Mouse (Mus musculus) limb, embryonic 11.5 days (tissue): Measurements from ENCODE around the gene Serbp1. TPM values are rescaled to one million over a fixed set of nuclear protein-coding genes. Genes with fewer than 3 reads are reported as not detected.

Source experiments
- ATAC-seq: fragments of 200-750 bp; cut with Nextera tagmentation; 2 replicates; pipeline ENCODE4 v1.8.0; 2017; ENCODE audit warnings: low read depth; ENCODE audit not compliant: insufficient number of reproducible peaks, low FRiP score, low TSS enrichment
- DNase-seq: peaks from one replicate; pipeline ENCODE4 v3.0.0-alpha.2; 2015; ENCODE audit warnings: low spot score
- H3K27ac ChIP-seq: fragments of 300-500 bp; sonication (generic); replicated peaks from 2 replicates; pipeline ENCODE4 v1.5.1; 2014; ENCODE audit warnings: low read depth, mild to moderate bottlenecking, low read length
- H3K27me3 ChIP-seq: fragments of 300-500 bp; sonication (generic); 2 replicates; pipeline ENCODE4 v1.6.1; 2014; ENCODE audit warnings: mild to moderate bottlenecking, low read length, mixed read lengths; ENCODE audit not compliant: control insufficient read depth, insufficient read depth
- H3K36me3 ChIP-seq: fragments of 300-500 bp; sonication (generic); 2 replicates; pipeline ENCODE4 v1.6.1; 2014; ENCODE audit warnings: mild to moderate bottlenecking, low read length, moderate library complexity, mixed read lengths; ENCODE audit not compliant: control insufficient read depth, insufficient read depth
- H3K4me1 ChIP-seq: fragments of 300-500 bp; sonication (generic); 2 replicates; pipeline ENCODE4 v1.6.1; 2014; ENCODE audit warnings: low read length, mixed read lengths; ENCODE audit not compliant: control insufficient read depth, insufficient read depth
- H3K4me2 ChIP-seq: fragments of 300-500 bp; sonication (generic); 2 replicates; pipeline ENCODE4 v1.6.1; 2014; ENCODE audit warnings: low read depth, mild to moderate bottlenecking, moderate library complexity; ENCODE audit not compliant: severe bottlenecking
- H3K4me3 ChIP-seq: fragments of 300-500 bp; sonication (generic); 2 replicates; pipeline ENCODE4 v1.5.1; 2014; ENCODE audit warnings: low read depth, low read length
- H3K9ac ChIP-seq: fragments of 300-500 bp; sonication (generic); 2 replicates; pipeline ENCODE4 v1.6.1; 2014; ENCODE audit warnings: mild to moderate bottlenecking, low read length
- H3K9me3 ChIP-seq: fragments of 300-500 bp; sonication (generic); 2 replicates; pipeline ENCODE4 v1.6.1; 2016; ENCODE audit warnings: low read length; ENCODE audit not compliant: control insufficient read depth
- WGBS: fragments of 180-500 bp; shearing (Covaris S2); extraction: QIAGEN DNeasy Blood & Tissue Kit; methylation state at CpG from one replicate; pipeline ENCODE4 v1.1.7; 2014; 5-methylcytosine and 5-hydroxymethylcytosine counted together
- polyA plus RNA-seq: library from polyadenylated mRNA; unstranded; fragments of >200 nt; fragmentation: Nextera tagmentation; extraction: Ambion mirVana; gene quantifications from 2 replicates; pipeline ENCODE4 v1.2.1, GENCODE M21; 2014

The Serbp1 gene
- polyA plus RNA-seq, 1 experiment from 2014 or later = 639 TPM

- no peaks in the 10 kb centered on the region for H3K27me3 ChIP-seq
- no peak overlapping the region for H3K9ac ChIP-seq
- no peak overlapping the region for H3K4me2 ChIP-seq
- no peak overlapping the region for H3K4me3 ChIP-seq
- H3K27ac ChIP-seq = no peak overlapping the region
- DNase-seq (no peak), ATAC-seq (no peak)
- no peaks in the 10 kb centered on the region for H3K9me3 ChIP-seq
- peaks cover 4% of the 10 kb centered on the region; the same call in 1 of the 2 replicates for H3K4me1 ChIP-seq
- no peaks in the 10 kb centered on the region for H3K36me3 ChIP-seq
- 66% methylated on average over 4 of the region's 4 CpGs for WGBS
Observed at GRCm38 (mm10) chr6:67226286-67226685, 11.7 kb upstream of the Serbp1 start.

- ATAC-seq = peak; percentile 32; the same call in 1 of the 2 replicates
- H3K4me3 ChIP-seq = no peak overlapping the region
- DNase-seq = peak; percentile 57
- H3K4me2 ChIP-seq = peak overlapping the region; percentile 23; the same call in 1 of the 2 replicates
- H3K27ac ChIP-seq = no peak overlapping the region
- no peaks in the 10 kb centered on the region for H3K9me3 ChIP-seq
- 8% methylated on average over 18 of the region's 18 CpGs for WGBS
- no peaks in the 10 kb centered on the region for H3K36me3 ChIP-seq
- H3K27me3 ChIP-seq = no peaks in the 10 kb centered on the region
- H3K9ac ChIP-seq = no peak overlapping the region
- peaks cover 4% of the 10 kb centered on the region; the same call in 1 of the 2 replicates for H3K4me1 ChIP-seq
Observed at GRCm38 (mm10) chr6:67228459-67229107, 9.4 kb upstream of the Serbp1 start.

- no peak overlapping the region for H3K4me2 ChIP-seq
- 34% methylated on average over 9 of the region's 9 CpGs for WGBS
- H3K4me1 ChIP-seq = peaks cover 4% of the 10 kb centered on the region; the same call in 1 of the 2 replicates
- no peak overlapping the region for H3K9ac ChIP-seq
- H3K4me3 ChIP-seq = no peak overlapping the region
- no peaks in the 10 kb centered on the region for H3K36me3 ChIP-seq
- no peak for ATAC-seq
- H3K9me3 ChIP-seq = no peaks in the 10 kb centered on the region
- no peak overlapping the region for H3K27ac ChIP-seq
- no peaks in the 10 kb centered on the region for H3K27me3 ChIP-seq
- no peak for DNase-seq
Observed at GRCm38 (mm10) chr6:67229521-67229920, 8.5 kb upstream of the Serbp1 start.

GRCm38 (mm10) chr6:67229922-67230518 lies 8.0 kb upstream of the Serbp1 start:
- Histone ChIP-seq H3K36me3 (no peaks in the 10 kb centered on the region), H3K4me2 (no peak overlapping the region), H3K27ac (no peak overlapping the region), H3K9ac (no peak overlapping the region), H3K27me3 (no peaks in the 10 kb centered on the region), H3K4me3 (no peak overlapping the region), H3K4me1 (peaks cover 4% of the 10 kb centered on the region; the same call in 1 of the 2 replicates), H3K9me3 (no peaks in the 10 kb centered on the region)
- ATAC-seq (no peak), DNase-seq (peak; percentile 34)
- 6% methylated on average over 11 of the region's 11 CpGs for WGBS

- Histone ChIP-seq H3K9ac (no peak overlapping the region), H3K36me3 (no peaks in the 10 kb centered on the region), H3K27me3 (no peaks in the 10 kb centered on the region), H3K4me3 (no peak overlapping the region), H3K27ac (no peak overlapping the region), H3K4me1 (peaks cover 4% of the 10 kb centered on the region; the same call in 1 of the 2 replicates), H3K9me3 (no peaks in the 10 kb centered on the region), H3K4me2 (no peak overlapping the region)
- no peak for DNase-seq
- no peak for ATAC-seq
Observed at GRCm38 (mm10) chr6:67230950-67231349, 7.0 kb upstream of the Serbp1 start.

- no peaks in the 10 kb centered on the region for H3K9me3 ChIP-seq
- H3K27me3 ChIP-seq = no peaks in the 10 kb centered on the region
- H3K27ac ChIP-seq = no peak overlapping the region
- H3K4me3 ChIP-seq = no peak overlapping the region
- no peak overlapping the region for H3K4me2 ChIP-seq
- no peaks in the 10 kb centered on the region for H3K36me3 ChIP-seq
- no peaks in the 10 kb centered on the region for H3K4me1 ChIP-seq
- no peak overlapping the region for H3K9ac ChIP-seq
- DNase-seq = no peak
- ATAC-seq = no peak
- WGBS = 83% methylated on average over 3 of the region's 3 CpGs
Observed at GRCm38 (mm10) chr6:67235649-67236048, 2.3 kb upstream of the Serbp1 start.

- Histone ChIP-seq H3K36me3 (no peaks in the 10 kb centered on the region), H3K4me2 (no peak overlapping the region), H3K4me1 (no peaks in the 10 kb centered on the region), H3K9me3 (no peaks in the 10 kb centered on the region), H3K9ac (no peak overlapping the region), H3K27me3 (no peaks in the 10 kb centered on the region), H3K27ac (no peak overlapping the region), H3K4me3 (no peak overlapping the region)
- ATAC-seq (no peak), DNase-seq (no peak)
- 80% methylated on average over 7 of the region's 7 CpGs for WGBS
Observed at GRCm38 (mm10) chr6:67236491-67237234, 1.3 kb upstream of the Serbp1 start.

- DNase-seq = no peak
- no peaks in the 10 kb centered on the region for H3K27me3 ChIP-seq
- no peaks in the 10 kb centered on the region for H3K4me1 ChIP-seq
- no peak overlapping the region for H3K9ac ChIP-seq
- H3K27ac ChIP-seq = no peak overlapping the region
- no peak overlapping the region for H3K4me2 ChIP-seq
- H3K36me3 ChIP-seq = no peaks in the 10 kb centered on the region
- no peaks in the 10 kb centered on the region for H3K9me3 ChIP-seq
- 97% methylated on average over 3 of the region's 3 CpGs for WGBS
- H3K4me3 ChIP-seq = no peak overlapping the region
- no peak for ATAC-seq
Observed at GRCm38 (mm10) chr6:67241263-67241662, 3.3 kb downstream of the Serbp1 start.
